Mouse (Mus musculus): ENCODE results near the gene Bcl3.

Gene Bcl3

GRCm38 (mm10) chr7:19831837-19832236 is 9.3 kb upstream of the Bcl3 start:
- no peak for DNase-seq

GRCm38 (mm10) chr7:19830682-19831156 is 8.1 kb upstream of the Bcl3 start:
- peak; percentile 50 to 55 for DNase-seq

- DNase-seq: no peak
Measured at GRCm38 (mm10) chr7:19829694-19830093, 7.1 kb upstream of the Bcl3 start.

GRCm38 (mm10) chr7:19826756-19827155 is 4.2 kb upstream of the Bcl3 start:
- DNase-seq: no peak

- DNase-seq: peak; percentile 82 to 86
Measured at GRCm38 (mm10) chr7:19824182-19824973, 1.8 kb upstream of the Bcl3 start.

GRCm38 (mm10) chr7:19823256-19824181 is 949 bp upstream of the Bcl3 start:
- no peak for DNase-seq

- DNase-seq: no peak
Measured at GRCm38 (mm10) chr7:19822193-19822592, 377 bp downstream of the Bcl3 start.

- no peak for DNase-seq
Measured at GRCm38 (mm10) chr7:19821633-19822032, 937 bp downstream of the Bcl3 start.

- DNase-seq: no peak
Measured at GRCm38 (mm10) chr7:19820347-19821048, 2.1 kb downstream of the Bcl3 start.

GRCm38 (mm10) chr7:19818875-19819274 is 3.7 kb downstream of the Bcl3 start:
- DNase-seq: no peak

- no peak for DNase-seq
Measured at GRCm38 (mm10) chr7:19818440-19818839, 4.1 kb downstream of the Bcl3 start.

GRCm38 (mm10) chr7:19817382-19818105 is 5.0 kb downstream of the Bcl3 start:
- DNase-seq: peak; percentile 82 to 94

GRCm38 (mm10) chr7:19816224-19816771 is 6.3 kb downstream of the Bcl3 start:
- peak; percentile 89 to 94 for DNase-seq

- DNase-seq: peak in 1 of 2 experiments; percentile 32
Measured at GRCm38 (mm10) chr7:19815296-19816223, 7.0 kb downstream of the Bcl3 start.

GRCm38 (mm10) chr7:19813579-19814122 is 8.9 kb downstream of the Bcl3 start:
- DNase-seq: peak in 1 of 2 experiments; percentile 32

- no peak for DNase-seq
Measured at GRCm38 (mm10) chr7:19813161-19813560, 9.4 kb downstream of the Bcl3 start.

- peak in 1 of 2 experiments; percentile 39 for DNase-seq
Measured at GRCm38 (mm10) chr7:19811114-19811513, 11.5 kb downstream of the Bcl3 start.

- DNase-seq: no peak
Measured at GRCm38 (mm10) chr7:19809369-19809768, 13.2 kb downstream of the Bcl3 start.

GRCm38 (mm10) chr7:19806356-19806969 is 16.1 kb downstream of the Bcl3 start:
- no peak for DNase-seq

GRCm38 (mm10) chr7:19802995-19803394 is 19.6 kb downstream of the Bcl3 start:
- DNase-seq: peak; percentile 63 to 84
